Mouse (Mus musculus) layer of hippocampus, adult 9-11 months (tissue): ENCODE data around the gene Ube2k.
A peak's percentile ranks its signal among the peaks of the same experiment; 100 is the strongest.
"Not testable (repeated sequence)": the region's sequence is repeated elsewhere in the genome, so short reads cannot be mapped to it uniquely, and the experiment has no call there.

ENCODE experiments used
- DNase-seq: peaks from one replicate; pipeline ENCODE4 v3.0.0; 2022

Gene Ube2k

GRCm38 (mm10) chr5:65536751-65537419 lies at the start of gene Ube2k, which contains the start of gene Smim14:
Gene Ube2k, plus strand, starts transcription at chr5:65537233.
Gene Smim14, minus strand, starts transcription at chr5:65537184.
- DNase-seq = peak; percentile 94

DNA sequence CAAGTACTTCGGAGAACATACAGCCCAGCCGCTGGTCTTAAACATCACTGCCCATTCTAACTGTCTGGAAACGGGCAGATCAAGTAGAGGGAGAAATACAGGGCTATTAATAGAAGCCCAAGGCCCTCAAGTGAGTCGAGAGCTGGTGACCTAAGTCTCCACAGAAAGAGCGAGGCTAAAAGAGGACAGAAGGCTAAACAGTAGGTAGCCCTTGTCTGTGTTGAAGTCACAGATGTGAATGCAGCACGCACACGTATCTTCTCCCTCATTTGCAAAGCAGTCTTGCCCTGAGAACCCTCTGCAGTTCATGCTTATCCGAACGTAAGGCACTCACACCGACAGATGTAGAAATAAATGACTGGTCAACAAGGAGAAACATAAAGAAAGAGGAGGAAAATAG lies 49.7 kb upstream of the Ube2k start:
- no peak for DNase-seq

GRCm38 (mm10) chr5:65488725-65489124 lies 48.3 kb upstream of the Ube2k start:
- DNase-seq = no peak

- DNase-seq = no peak
These were observed 47.2 kb upstream of the Ube2k start for GRCm38 (mm10) chr5:65489830-65490229.

DNA sequence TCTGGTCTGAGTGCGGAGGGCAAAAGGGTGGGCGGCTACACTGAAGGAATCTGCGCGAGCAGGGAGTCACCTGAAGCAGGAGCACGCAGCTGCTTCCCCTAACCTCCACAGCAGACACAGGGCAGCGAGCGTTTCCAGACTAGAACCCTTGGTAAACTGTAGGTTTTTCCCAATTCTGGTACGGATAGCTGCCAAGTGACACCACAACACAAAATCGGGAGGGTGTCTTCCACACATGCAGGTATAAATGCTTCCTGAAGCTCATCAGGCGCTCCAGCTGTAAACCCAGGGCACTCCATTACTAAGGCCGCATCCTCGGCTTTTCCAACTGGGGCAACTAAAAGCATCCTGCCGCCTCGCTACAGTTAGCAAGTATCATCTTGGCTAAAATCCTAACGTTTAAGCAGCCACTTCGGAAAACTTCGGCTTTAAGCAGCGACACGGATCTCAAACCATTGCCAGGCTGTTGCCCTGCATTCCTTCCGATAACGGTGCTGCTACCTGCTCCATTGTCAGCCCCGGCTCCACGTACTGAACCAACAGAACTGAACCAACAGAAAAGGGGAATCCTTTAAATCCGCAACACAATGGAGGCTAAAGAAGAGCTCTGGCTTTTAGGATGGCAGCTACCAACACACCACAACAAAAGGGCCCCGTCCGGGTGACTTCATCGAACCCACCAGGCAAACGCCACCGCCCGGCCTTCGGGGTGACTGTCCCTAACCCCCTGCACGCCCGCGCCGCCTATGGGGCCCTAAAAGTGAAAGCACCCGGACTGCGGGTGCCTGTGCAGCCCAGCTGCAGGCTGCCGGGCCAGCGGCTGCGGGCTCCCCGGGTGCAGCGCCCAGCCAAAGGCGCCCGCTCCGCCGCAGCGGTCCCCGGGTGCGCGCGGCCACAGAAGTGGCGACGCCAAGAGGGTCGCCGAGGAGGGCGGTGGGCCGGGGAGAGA lies 45.0 kb upstream of the Ube2k start:
- DNase-seq = peak; percentile 65

DNA sequence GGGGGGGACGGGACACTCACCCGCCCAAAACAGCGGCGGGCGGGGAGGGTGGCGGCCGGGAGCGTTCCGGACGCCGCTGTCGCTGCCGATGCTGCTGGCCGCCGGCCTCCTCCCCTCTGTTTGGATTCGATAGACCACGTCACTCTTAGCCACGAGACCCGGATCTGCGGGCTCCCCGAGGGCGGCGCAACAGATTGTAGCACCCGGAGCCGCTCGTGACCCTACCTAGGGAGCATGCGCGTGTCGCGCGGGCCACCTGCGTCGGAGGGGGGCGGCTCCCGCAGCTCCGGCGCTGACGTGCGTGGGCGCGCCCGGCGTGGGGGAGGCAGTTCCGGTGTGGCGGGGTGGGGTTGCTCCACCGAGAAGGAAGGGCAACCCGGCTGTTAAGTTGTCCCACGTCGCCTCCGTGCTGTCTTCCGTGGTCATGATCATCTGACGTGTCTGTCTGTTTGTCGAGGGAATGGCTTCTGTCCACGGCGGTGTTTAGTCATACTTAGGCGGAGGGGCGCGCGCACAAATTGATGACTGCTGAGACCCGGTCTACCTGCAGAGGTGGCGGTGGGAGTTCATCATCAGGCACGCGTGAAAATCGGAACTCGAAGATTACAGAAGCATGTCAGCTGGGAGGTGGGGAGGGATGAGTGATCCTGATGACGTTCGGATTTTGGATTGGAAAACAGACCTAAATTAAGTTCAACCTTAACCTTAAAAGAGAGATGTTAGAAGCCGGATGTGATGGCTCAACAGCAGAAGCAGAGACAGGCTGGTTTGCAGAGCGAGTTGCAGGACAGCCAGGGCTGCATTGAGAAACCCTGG lies 44.1 kb upstream of the Ube2k start, which contains the start of gene Gm43552:
Gm43552 (minus strand) TSS at position 118 of the 816 bp plus-strand sequence.
- DNase-seq = peak; percentile 97

GRCm38 (mm10) chr5:65500231-65500630 lies 36.8 kb upstream of the Ube2k start:
- no peak for DNase-seq

GRCm38 (mm10) chr5:65501407-65501806 lies 35.6 kb upstream of the Ube2k start:
- no peak for DNase-seq

- DNase-seq = no peak
These were observed 31.2 kb upstream of the Ube2k start for GRCm38 (mm10) chr5:65505786-65506185.

- no peak for DNase-seq
These were observed 28.6 kb upstream of the Ube2k start for GRCm38 (mm10) chr5:65508395-65508794.

GRCm38 (mm10) chr5:65513506-65513905 lies 23.5 kb upstream of the Ube2k start:
- DNase-seq = no peak

DNA sequence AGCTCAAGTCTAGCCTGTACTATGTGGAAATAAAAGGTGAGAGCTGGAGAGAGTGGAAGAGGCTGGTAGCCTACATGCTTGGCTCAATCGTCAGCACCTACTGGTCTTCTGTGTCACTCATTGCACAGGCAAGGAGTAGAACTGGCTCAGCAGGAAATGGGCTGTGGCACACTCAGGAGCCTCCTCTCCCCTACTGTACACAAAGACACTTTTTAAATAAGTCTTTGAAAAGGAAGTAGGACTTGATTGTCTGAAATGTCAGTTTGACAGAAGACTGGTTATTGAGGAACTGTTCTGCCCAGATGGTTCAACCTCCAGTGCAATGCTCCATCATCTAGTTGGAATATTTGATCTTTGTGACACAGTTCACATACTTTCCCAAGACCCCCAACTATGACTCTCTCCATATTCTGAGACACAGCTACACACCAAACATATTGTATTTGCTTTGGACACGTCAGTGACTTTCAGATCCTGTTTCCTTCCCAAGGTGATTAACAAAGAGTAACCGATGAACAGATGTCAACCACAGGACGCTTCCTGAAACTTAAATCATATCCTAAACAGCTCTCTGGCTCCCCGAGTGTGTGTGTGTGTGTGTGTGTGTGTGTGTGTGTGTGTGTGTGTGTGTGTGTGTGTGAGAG lies 22.3 kb upstream of the Ube2k start:
- no peak for DNase-seq

DNA sequence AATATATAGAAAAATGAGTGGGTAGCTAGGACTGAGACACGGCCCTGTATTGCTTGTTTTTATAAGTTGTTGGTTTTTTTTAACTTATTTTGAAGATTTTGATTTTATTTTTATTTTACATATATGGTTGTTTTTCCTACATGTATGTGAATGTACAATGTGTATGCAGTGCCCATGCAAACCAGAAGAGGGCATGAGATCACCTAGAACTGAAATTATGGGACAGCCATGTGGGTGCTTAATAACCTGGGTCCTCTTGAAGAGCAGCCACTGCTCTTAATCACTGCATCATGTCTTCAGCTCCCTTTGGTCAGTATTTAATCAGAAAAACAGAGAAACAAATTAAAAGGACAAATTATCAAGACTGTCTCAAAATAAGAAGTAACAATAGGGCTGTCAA lies 15.2 kb upstream of the Ube2k start:
- DNase-seq = no peak

DNA sequence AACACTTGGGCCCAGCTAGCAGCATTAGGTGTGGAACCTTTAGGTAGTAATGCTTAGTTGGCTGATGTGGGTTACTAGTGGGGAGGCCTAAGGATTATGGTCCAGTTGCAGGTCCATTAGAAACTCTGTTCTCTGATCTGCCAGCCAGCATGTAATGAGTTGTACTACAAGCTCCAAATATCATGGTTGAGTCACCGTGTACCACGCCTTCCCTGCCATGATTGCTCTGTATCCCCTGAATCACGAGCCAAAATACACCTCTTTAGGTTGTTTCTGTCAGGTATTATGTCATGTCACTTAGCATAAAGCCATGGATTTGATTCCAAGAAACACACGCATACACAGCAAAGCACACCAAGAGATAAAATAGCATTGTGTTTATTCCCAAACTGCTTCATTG lies 12.2 kb upstream of the Ube2k start:
- DNase-seq = no peak

DNA sequence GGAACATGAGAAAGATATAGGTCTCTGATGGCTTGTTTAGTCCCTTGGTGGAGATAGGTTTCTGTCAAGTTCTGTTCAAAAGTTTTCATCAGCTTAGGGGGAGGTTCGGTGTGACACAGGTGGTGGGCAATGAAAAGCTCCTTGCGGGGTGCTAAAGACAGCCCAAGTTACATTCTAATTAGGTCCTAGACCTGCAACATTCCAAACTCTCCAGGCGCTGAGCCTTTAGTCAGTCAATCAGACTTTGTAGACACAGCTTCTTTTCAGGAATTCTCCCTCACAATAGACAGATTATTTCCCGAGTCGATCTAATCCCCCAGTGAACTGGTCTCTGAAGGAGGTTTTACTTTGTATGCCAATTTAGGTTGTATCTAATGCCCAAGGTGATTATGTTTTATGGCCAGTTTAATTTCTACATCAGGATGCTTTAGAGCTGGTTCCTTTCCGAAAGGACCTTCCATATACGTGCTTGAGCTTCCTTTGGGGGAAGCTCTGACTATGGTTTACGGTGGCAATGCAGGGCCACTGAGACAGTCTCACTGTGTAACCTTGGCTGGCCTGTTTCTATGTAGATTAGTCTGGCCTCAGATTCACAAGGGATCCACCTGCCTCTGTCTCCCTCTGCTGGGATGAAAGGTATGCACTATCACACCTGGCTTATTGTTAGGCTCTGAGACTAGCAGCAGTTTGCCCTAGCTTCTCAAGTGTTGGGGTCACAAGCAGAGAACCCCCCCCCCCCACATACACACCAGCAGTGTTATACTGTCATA lies 11.2 kb upstream of the Ube2k start:
- no peak for DNase-seq

DNA sequence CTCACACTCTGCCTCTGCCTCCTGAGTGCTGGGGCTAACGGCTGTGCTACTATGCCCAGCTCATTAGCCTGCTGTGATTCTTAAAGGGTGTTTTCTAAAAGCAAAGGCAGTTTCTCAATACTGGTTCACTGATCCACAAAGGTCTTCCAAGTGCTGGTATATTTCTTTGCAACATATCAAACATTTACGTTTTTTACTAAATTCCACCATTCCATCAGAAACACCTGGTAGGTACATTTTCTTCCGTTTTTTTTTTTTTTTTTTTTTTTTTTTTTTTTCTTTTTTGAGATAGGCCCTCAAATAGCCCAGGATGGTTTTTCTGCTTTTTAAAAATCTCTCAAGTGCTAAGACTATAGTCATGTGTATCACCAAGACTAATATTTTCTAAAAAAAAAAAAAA lies 5.8 kb upstream of the Ube2k start:
- DNase-seq = no peak

- DNase-seq = no peak
These were observed 2.5 kb upstream of the Ube2k start for GRCm38 (mm10) chr5:65534496-65534895.

DNA sequence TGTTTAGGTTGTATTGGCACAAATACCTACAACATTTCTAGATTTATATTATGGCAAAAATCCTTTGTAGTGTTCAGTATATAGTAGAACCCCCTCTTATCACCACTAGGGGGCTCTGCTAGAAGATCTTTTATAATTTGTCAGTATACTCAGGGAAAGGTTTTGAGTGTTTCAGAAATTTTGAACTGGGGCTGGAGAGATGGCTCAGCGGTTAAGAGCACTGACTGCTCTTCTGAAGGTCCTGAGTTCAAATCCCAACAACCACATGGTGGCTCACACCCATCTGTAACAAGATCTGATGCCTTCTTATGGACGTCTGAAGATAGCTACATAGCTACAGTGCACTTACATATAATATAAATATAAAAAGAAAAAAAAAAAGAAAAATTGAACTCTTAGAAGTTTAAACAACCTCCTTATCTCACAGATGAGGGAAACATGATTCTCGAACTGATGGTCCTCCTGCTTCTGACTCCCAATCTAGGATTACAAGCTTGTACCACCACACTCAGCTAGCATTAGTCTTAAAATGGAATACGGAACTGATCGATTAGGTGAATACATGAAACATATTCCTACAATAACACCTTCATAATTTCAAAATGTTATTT lies 1.5 kb upstream of the Ube2k start:
- DNase-seq = peak; percentile 21

DNA sequence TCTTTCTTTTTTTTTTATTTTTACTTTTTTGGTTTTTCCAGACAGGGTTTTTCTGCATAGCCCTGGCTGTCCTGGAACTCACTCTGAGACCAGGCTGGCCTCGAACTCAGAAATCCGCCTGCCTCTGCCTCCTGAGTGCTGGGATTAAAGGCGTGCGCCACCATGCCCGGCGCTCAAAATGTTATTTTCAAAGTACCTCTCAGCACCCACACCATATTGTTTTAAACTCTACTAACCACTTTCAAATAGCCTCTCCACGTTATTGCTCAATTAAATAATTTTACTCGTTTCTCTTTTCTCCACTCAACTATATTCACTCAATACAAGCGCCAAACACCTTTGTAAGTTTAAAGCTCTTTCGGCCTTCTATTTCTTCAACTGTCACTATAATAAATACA lies 966 bp upstream of the Ube2k start:
- DNase-seq = not testable (repeated sequence)

GRCm38 (mm10) chr5:65537420-65538071 lies 513 bp downstream of the Ube2k start:
- peak; percentile 26 for DNase-seq

GRCm38 (mm10) chr5:65538121-65538520 lies 1.1 kb downstream of the Ube2k start:
- no peak for DNase-seq
